Mouse (Mus musculus): Measurements from ENCODE around the gene Gltpd2. TPM values are rescaled to one million over a fixed set of nuclear protein-coding genes. Genes with fewer than 3 reads are reported as not detected.

Gene Gltpd2
- total RNA-seq, 4 experiments from 2014 or later = not detected

DNA sequence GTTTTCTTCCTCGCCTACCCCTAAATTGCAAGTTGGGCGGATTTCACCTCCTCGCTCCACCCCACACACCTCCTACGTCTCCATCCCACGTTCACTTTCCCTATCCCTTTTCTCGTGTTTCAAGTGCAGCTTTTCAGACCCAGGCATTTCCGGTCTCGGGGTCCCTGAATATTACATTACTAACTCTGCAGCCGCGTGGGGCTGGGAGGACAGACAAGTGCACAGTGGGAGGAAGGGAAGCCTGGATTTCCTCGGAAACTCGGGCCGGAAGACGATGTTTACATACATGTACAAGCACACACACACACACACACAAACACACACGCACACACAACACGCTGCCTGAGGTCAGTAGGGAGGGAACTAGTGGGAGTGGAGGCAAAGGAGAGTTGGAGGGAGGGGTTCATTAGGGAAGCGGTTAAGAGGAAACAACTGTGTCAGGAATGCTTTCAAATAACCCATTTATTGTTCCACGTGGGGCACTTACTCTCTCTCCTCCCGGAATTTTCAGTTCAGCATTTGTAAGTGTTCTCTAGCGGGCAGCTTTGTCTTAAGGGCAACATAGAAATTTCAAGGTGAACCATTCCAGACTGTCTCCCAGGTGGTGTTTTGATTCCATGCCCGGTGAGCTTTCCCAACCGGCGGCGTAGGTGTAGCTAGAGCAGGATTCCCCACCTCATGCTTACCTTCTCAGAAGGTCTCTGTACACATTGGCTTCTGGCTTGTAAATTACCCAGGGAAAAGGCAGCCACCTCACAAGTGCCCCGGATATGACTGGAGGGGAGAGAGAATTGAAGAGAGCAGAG is 44.7 kb downstream of the Gltpd2 start:
- no peak for DNase-seq (ENCODE audit: low spot score in 2 of 2)

DNA sequence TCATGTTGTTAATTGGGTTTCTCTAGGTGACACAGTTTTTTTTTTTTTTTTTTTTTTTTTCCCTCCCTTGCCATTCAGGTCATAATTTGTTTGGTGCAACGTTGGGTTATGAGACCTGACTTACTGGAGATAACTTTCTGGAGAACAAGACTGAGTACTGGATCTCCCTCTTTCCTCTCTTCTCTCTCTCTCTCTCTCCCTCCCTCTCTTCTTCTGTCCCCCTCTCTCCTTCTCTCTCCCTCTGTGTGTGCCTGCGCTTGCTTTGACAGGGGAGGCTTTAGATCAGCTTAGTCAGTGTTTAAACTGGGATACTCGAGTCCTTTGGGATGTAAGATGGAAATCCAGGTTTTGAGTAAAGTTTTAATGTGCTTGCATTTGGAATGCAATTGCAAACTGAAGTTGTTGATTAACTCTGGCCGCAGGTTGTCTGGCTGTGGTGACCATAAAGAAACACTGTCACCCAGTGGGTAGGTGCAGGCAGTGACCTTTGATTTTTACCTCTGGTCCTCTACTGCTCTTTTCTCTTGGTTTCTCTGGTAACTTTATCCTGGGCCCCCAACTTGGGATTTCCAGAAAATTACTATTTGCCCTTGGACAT is 45.4 kb downstream of the Gltpd2 start:
- DNase-seq (ENCODE audit: low spot score in 2 of 2) = no peak

DNA sequence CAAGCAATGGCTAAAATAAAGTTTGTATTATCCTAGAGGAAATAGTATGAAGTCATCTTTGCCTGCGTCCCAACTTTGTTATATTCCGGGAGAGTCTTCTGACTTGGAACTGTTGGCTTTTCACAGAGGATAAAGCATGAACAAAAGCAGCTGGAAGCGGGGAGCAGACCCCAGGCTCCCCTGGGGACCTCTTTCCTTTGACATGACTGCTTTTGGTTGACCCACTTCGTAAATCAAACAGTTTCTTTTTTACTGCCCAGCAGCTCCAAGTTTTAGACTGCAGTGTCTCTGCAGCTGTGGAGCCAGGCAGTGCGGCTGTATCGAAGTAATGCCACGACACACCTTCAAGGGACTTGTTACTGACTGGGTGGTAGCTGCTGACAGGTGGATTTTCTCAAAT is 47.6 kb downstream of the Gltpd2 start:
- DNase-seq (ENCODE audit: low spot score in 2 of 2) = no peak

Other genes starting within 250 kb of the Gltpd2 start
- gene Alox12e, start 196.6 kb upstream of the Gltpd2 start, total RNA-seq (2022) = under 1 TPM in 1 of 4 experiments, not detected in 3; 0.11 TPM
- under 1 TPM in 2 of 4 experiments, not detected in 2; 0.11 TPM for gene Alox15, start 167.2 kb upstream of the Gltpd2 start, total RNA-seq (2022)
- gene Pelp1, start 109.2 kb upstream of the Gltpd2 start, total RNA-seq (2022) = 10 to 100 TPM; 19.6 to 23.3 (median 20.6) TPM
- 1 to 10 TPM; 5.9 to 9.2 (median 7.4) TPM for gene Arrb2, start 86.6 kb upstream of the Gltpd2 start, total RNA-seq (2022)
- 1 to 10 TPM; 4.1 to 5.3 (median 4.6) TPM for gene Med11, start 67.3 kb upstream of the Gltpd2 start, total RNA-seq (2022)
- under 1 TPM in 3 of 4 experiments, not detected in 1; 0.10 to 0.48 (median 0.31) TPM for gene Zmynd15, start 59.8 kb upstream of the Gltpd2 start, total RNA-seq (2022)
- under 1 TPM; 0.54 to 0.75 (median 0.63) TPM for gene Cxcl16, start 59.2 kb upstream of the Gltpd2 start, total RNA-seq (2022)
- gene Tm4sf5, start 14.0 kb upstream of the Gltpd2 start, total RNA-seq (2022) = not detected
- gene Vmo1, start 4.6 kb upstream of the Gltpd2 start, total RNA-seq (2022) = not detected
- 100 to 1,000 TPM; 258 to 280 (median 265) TPM for gene Psmb6, start 6.2 kb downstream of the Gltpd2 start, total RNA-seq (2022)
- not detected for gene Gm40193, start 13.7 kb downstream of the Gltpd2 start, total RNA-seq (2022)
- 10 to 100 TPM; 15.3 to 17.8 (median 15.4) TPM for gene Pld2, start 20.9 kb downstream of the Gltpd2 start, total RNA-seq (2022)
- 10 to 100 TPM; 32.5 to 38.7 (median 33.7) TPM for gene Mink1, start 43.7 kb downstream of the Gltpd2 start, total RNA-seq (2022)
- not detected for gene 4930544D05Rik, start 96.7 kb downstream of the Gltpd2 start, total RNA-seq (2022)
- gene Chrne, start 100.0 kb downstream of the Gltpd2 start, total RNA-seq (2022) = 10 to 100 TPM; 11.2 to 20.5 (median 14.7) TPM
- not detected for gene Gp1ba, start 119.9 kb downstream of the Gltpd2 start, total RNA-seq (2022)
- gene Rnf167, start 128.0 kb downstream of the Gltpd2 start, total RNA-seq (2022) = 10 to 100 TPM; 34.9 to 41.1 (median 38.1) TPM
- gene Slc25a11, start 128.3 kb downstream of the Gltpd2 start, total RNA-seq (2022) = 100 to 1,000 TPM; 276 to 326 (median 293) TPM
- gene Pfn1, start 135.4 kb downstream of the Gltpd2 start, total RNA-seq (2022) = 100 to 1,000 TPM; 218 to 265 (median 251) TPM
- 1,000 to 10,000 TPM; 7,027 to 9,270 (median 7,380) TPM for gene Eno3, start 138.0 kb downstream of the Gltpd2 start, total RNA-seq (2022)
- 10 to 100 TPM; 77.0 to 99.5 (median 81.7) TPM for gene Spag7, start 150.2 kb downstream of the Gltpd2 start, total RNA-seq (2022)
- gene Camta2, start 168.9 kb downstream of the Gltpd2 start, total RNA-seq (2022) = 10 to 100 TPM; 35.2 to 43.1 (median 39.3) TPM
- 1 to 10 TPM; 4.1 to 5.6 (median 4.3) TPM for gene Inca1, start 181.0 kb downstream of the Gltpd2 start, total RNA-seq (2022)
- gene Kif1c, start 181.4 kb downstream of the Gltpd2 start, total RNA-seq (2022) = 100 to 1,000 TPM; 605 to 698 (median 679) TPM
- gene Zfp3, start 245.0 kb downstream of the Gltpd2 start, total RNA-seq (2022) = 10 to 100 TPM; 12.5 to 14.8 (median 13.5) TPM

All from gastrocnemius, adult 8-10 months (tissue).